Mouse (Mus musculus) G1E (cell line): ENCODE results near the gene Tanc2.

ENCODE experiments used
- CTCF ChIP-seq: IDR thresholded peaks from 2 replicates; pipeline ENCODE4 v1.5.1; 2012; ENCODE audit warnings: low read depth, low read length, inconsistent platforms, mixed read lengths
- GATA1 ChIP-seq: IDR thresholded peaks from 2 replicates; pipeline ENCODE4 v1.6.1; 2012; ENCODE audit warnings: borderline replicate concordance, low read length, inconsistent platforms, mixed read lengths
- GATA2 ChIP-seq: IDR thresholded peaks from 2 replicates; pipeline ENCODE4 v1.6.1; 2012; ENCODE audit warnings: low read depth, low read length, inconsistent platforms, borderline replicate concordance
- POLR2AphosphoS5 ChIP-seq: IDR thresholded peaks from 2 replicates; pipeline ENCODE4 v1.6.1; 2012; ENCODE audit warnings: low read depth, low read length, inconsistent platforms; ENCODE audit not compliant: insufficient replicate concordance

GRCm38 (mm10) chr11:105913580-105913979 lies 323.8 kb downstream of the Tanc2 start:
- TF ChIP-seq CTCF, result no peak
- no peak for TF ChIP-seq GATA1
- TF ChIP-seq POLR2AphosphoS5, result no peak
- TF ChIP-seq GATA2, result no peak
